Mouse (Mus musculus): ENCODE measurements around the gene Cdip1. TPM values are rescaled to one million over a fixed set of nuclear protein-coding genes. Genes with fewer than 3 reads are reported as not detected.
A peak's percentile ranks its signal among the peaks of the same experiment; 100 is the strongest.

Cdip1 gene
- polyA plus RNA-seq, 1 experiment from 2014 or later = 113 TPM

DNA sequence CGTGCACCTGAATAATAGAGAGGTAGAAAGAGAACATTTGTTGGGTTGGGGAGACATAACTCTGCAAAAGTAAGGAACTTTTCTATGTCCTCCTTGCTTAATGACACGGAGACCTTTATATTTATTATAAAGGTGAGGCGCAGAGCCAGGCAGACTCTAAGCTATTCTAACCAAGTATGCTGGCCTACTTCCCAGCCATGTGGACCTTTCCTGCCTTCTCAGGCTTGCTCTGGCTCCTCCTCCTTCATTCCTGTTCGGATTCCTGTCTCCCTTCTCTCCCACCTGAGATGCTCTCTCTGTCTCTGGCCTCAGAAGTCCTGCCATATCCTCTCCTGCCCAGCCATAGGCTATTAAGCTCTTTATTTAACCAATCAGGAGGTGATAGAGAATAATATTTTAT lies 64.8 kb downstream of the Cdip1 start:
- H3K4me1 ChIP-seq (ENCODE audit: insufficient read depth, low read length) = peaks cover 14% of the 10 kb centered on the region
- no peaks in the 10 kb centered on the region for H3K9me3 ChIP-seq (ENCODE audit: low read length)
- WGBS = 69% methylated on average over 4 of the region's 4 CpGs
- no peak overlapping the region for H3K27ac ChIP-seq (ENCODE audit: low read length)
- H3K9ac ChIP-seq (replicated peaks; ENCODE audit: low read length) = no peak overlapping the region
- H3K36me3 ChIP-seq (ENCODE audit: insufficient read depth, low read length) = no peaks in the 10 kb centered on the region
- no peak overlapping the region for H3K4me2 ChIP-seq (replicated peaks; ENCODE audit: low read depth, low read length)
- H3K27me3 ChIP-seq (ENCODE audit: insufficient read depth, low read length) = no peaks in the 10 kb centered on the region
- ATAC-seq (ENCODE audit: low FRiP score, low TSS enrichment) = no peak
- no peak overlapping the region for H3K4me3 ChIP-seq (ENCODE audit: low read length)

DNA sequence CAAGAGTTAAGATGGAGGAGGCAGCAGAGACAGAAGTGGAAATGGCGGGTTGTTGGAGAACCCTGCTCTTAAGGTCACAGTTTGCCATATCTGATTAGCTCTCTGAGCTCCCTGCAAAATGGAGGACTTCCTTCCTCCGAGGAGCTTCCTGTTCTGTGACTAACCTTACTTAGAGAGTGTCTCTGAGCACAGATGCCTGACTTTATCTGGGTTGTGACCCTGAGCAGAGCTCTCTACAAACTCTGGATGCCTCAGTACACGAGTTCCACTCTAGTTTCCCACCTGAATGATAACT lies 67.2 kb downstream of the Cdip1 start:
- Histone ChIP-seq H3K4me1 (ENCODE audit: insufficient read depth, low read length) (peaks cover 15% of the 10 kb centered on the region), H3K9me3 (ENCODE audit: low read length) (no peaks in the 10 kb centered on the region), H3K4me3 (ENCODE audit: low read length) (no peak overlapping the region), H3K36me3 (ENCODE audit: insufficient read depth, low read length) (no peaks in the 10 kb centered on the region), H3K4me2 (replicated peaks; ENCODE audit: low read depth, low read length) (no peak overlapping the region), H3K9ac (replicated peaks; ENCODE audit: low read length) (no peak overlapping the region), H3K27me3 (ENCODE audit: insufficient read depth, low read length) (no peaks in the 10 kb centered on the region), H3K27ac (ENCODE audit: low read length) (no peak overlapping the region)
- WGBS = 74% methylated on average over 3 of the region's 3 CpGs
- ATAC-seq (ENCODE audit: low FRiP score, low TSS enrichment) = no peak

DNA sequence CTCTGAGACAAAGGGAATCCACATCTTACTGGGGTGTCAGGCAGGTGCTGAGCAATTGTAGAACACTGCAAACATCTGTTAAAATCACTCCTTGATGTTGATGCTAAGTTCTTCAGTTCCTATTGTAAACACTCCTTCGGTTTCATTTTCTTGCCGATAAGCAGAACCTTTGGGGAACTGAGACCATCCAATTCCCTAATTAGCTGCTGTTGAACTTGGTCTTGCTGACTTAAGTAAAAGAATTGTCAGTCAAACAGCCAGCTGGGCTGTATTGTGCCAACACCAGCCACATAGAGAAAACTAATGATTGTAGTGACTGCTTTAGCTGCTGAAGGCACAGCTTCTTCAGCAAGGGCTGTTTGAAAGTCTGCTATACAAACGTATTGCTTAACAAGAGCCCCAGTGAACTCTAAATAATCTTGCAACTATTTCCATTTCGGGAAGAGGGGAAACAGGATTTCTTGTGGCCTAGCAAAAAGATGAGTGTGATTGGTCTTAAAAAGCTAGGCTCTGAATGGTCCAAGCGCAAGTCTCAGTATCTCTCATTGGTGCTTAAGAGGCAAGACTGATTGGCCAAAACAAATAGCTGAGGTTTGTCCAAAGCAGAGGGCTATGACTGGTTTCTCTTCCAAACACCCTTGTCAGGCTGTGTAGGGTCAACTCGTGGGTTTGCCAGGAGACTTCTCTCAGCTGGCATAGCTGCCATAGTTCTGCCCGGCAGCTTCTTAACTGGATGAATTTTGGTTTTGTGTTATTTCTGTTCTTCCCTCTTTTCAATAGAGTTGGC lies 67.8 kb downstream of the Cdip1 start:
- Histone ChIP-seq H3K4me1 (ENCODE audit: insufficient read depth, low read length) (peaks cover 15% of the 10 kb centered on the region), H3K9ac (replicated peaks; ENCODE audit: low read length) (no peak overlapping the region), H3K4me3 (ENCODE audit: low read length) (no peak overlapping the region), H3K27me3 (ENCODE audit: insufficient read depth, low read length) (no peaks in the 10 kb centered on the region), H3K27ac (ENCODE audit: low read length) (no peak overlapping the region), H3K4me2 (replicated peaks; ENCODE audit: low read depth, low read length) (no peak overlapping the region), H3K36me3 (ENCODE audit: insufficient read depth, low read length) (no peaks in the 10 kb centered on the region), H3K9me3 (ENCODE audit: low read length) (no peaks in the 10 kb centered on the region)
- no peak for ATAC-seq (ENCODE audit: low FRiP score, low TSS enrichment)
- WGBS = 63% methylated on average over 7 of the region's 7 CpGs

DNA sequence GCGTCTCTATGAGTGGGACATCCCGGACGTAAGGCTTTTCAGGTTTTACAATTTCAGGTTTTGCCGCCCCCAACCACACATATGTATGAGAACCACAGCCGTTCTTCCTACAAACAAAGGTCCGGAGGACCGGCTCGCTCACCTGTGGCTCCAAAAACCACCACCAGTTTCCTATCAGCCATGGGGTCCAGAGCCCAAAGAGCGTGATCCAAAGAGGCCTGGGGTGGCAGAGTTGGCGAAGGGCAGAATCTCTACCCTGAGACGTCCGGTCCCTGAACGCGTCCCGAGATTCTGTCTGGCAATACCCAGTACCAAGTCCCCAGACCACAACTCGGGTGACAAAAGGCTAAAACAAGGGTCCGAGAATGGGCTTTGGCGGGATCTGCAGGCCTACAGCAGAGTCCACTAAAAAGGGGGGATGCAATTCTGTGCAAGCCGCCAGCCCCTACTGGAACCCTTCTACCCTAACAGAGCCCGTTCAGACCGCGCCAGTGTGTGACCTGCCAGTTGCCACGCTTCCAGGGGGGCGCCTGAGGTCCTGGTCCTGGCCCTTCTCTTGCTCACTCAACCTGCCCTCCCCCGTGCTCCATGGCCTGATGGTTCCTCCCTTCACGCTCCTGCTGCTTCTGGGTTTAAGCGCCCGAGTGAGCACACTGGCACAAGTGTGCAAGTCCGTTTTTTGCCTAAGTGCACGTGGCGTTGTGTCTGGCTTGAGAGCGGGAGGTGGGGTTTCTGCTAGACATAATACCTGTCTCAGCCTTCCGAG lies 71.2 kb downstream of the Cdip1 start, which contains the start of gene Nmral1:
Gene Nmral1 (minus strand): TSS at position 604 of the 766 bp plus-strand sequence.
- H3K27ac ChIP-seq (ENCODE audit: low read length) = peak within 1 kb of the TSS; percentile 84
- H3K36me3 ChIP-seq (ENCODE audit: insufficient read depth, low read length) = peaks cover 21% of the 10 kb centered on the region
- peaks cover 10% of the 10 kb centered on the region for H3K4me1 ChIP-seq (ENCODE audit: insufficient read depth, low read length)
- H3K9ac ChIP-seq (replicated peaks; ENCODE audit: low read length) = peak within 1 kb of the TSS; percentile 84
- H3K27me3 ChIP-seq (ENCODE audit: insufficient read depth, low read length) = no peaks in the 10 kb centered on the region
- peak within 1 kb of the TSS; percentile 70 for H3K4me2 ChIP-seq (replicated peaks; ENCODE audit: low read depth, low read length)
- 8% methylated on average over 33 of the region's 33 CpGs for WGBS
- ATAC-seq (ENCODE audit: low FRiP score, low TSS enrichment) = peak; percentile 93
- peak within 1 kb of the TSS; percentile 80 for H3K4me3 ChIP-seq (ENCODE audit: low read length)
- H3K9me3 ChIP-seq (ENCODE audit: low read length) = no peaks in the 10 kb centered on the region

DNA sequence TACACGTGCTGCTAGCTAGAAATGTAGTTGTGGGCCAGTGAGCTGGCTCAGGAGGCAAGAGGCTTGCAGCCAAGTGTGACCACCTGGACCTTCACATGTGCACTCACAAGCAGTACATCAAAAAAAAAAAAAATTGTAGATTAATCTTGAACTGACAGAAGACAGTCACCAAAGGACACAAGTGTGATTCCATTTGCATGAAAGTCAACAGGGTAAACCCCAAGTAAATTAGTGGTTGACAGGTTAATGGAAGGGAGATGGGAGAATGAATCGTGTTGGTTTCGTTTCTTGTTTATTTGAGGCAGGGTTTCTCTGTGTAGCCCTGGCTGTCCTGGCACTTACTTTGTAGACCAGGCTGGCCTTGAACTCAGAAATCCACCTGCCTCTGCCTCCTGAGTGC lies 72.2 kb downstream of the Cdip1 start:
- no peak for ATAC-seq (ENCODE audit: low FRiP score, low TSS enrichment)
- Histone ChIP-seq H3K9me3 (ENCODE audit: low read length) (no peaks in the 10 kb centered on the region), H3K4me2 (replicated peaks; ENCODE audit: low read depth, low read length) (peak overlapping the region; percentile 70), H3K4me1 (ENCODE audit: insufficient read depth, low read length) (peaks cover 10% of the 10 kb centered on the region), H3K27ac (ENCODE audit: low read length) (no peak overlapping the region), H3K36me3 (ENCODE audit: insufficient read depth, low read length) (peaks cover 28% of the 10 kb centered on the region), H3K9ac (replicated peaks; ENCODE audit: low read length) (peak overlapping the region; percentile 84), H3K27me3 (ENCODE audit: insufficient read depth, low read length) (no peaks in the 10 kb centered on the region), H3K4me3 (ENCODE audit: low read length) (peak overlapping the region; percentile 80)
- 33% methylated on average over 3 of the region's 3 CpGs for WGBS

DNA sequence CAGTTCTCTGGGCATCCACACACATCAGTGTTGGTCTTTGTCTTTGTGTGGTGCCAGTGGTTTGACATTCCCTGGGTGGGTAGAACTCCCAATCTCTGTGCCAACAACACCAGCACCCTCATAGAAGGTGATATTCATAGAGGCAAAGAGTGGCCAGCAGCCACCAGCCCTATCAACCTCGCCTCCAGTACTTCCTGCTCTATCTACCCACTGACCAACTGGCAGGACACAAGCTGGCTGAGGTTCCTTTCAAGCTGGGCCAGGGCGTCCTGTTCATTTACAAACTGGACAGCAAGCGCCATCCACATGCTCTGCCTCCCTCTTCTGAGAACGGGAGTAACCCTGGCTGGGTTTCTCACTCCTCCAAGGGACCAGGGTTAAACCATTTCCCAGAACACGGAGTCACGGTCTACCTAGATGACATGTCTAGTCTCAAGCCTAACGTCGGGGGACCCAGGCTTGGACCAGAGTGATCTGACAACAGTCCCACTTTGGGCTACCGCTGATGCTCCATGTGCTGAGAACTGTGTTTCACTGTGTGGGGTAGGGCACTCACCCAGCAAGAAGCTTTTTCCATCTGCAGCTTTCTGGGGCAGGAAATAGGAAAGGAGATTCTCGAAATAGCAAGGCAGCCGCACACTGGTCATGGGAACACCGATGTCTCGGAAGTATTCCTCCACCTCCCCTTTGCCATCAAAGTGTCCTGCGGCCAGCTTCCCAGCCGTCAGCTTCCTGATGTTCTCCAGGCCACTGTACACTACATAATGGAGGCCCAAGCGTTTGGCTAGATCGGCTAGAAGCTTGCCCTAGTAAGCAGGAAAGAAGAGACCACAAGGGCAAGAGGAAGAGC lies 76.0 kb downstream of the Cdip1 start:
- WGBS = 88% methylated on average over 17 of the region's 17 CpGs
- H3K36me3 ChIP-seq (ENCODE audit: insufficient read depth, low read length) = peaks cover 50% of the 10 kb centered on the region

DNA sequence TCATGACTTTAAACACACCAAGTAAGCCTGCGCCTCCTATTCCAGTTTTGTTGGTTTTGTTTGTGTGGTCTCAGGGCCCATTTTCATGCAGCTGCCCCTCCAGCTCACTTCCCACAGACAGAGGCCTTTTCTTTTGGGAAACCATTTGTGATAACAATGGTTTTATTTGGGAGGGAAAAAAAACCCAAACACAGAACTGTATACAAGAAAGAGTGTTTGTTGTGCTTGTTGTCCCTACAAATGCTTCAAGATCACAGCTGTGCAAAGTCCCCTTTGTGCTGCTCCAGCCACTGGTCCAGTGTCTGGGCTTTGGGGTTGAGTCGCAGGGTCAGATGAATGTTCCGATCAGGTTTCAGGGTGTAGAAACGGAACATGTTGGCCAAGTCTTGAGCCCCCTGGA lies 78.9 kb downstream of the Cdip1 start:
- no peaks in the 10 kb centered on the region for H3K27me3 ChIP-seq (ENCODE audit: insufficient read depth, low read length)
- no peak overlapping the region for H3K27ac ChIP-seq (ENCODE audit: low read length)
- no peak overlapping the region for H3K4me2 ChIP-seq (replicated peaks; ENCODE audit: low read depth, low read length)
- ATAC-seq (ENCODE audit: low FRiP score, low TSS enrichment) = no peak
- 91% methylated on average over 4 of the region's 4 CpGs for WGBS
- H3K9ac ChIP-seq (replicated peaks; ENCODE audit: low read length) = no peak overlapping the region
- H3K9me3 ChIP-seq (ENCODE audit: low read length) = no peaks in the 10 kb centered on the region
- H3K4me3 ChIP-seq (ENCODE audit: low read length) = no peak overlapping the region
- peaks cover 75% of the 10 kb centered on the region for H3K36me3 ChIP-seq (ENCODE audit: insufficient read depth, low read length)
- H3K4me1 ChIP-seq (ENCODE audit: insufficient read depth, low read length) = no peaks in the 10 kb centered on the region

More for the DNA sequence above, 76.0 kb downstream of the Cdip1 start:
- Histone ChIP-seq H3K27ac (ENCODE audit: low read length) (no peak overlapping the region), H3K9me3 (ENCODE audit: low read length) (no peaks in the 10 kb centered on the region), H3K4me2 (replicated peaks; ENCODE audit: low read depth, low read length) (no peak overlapping the region), H3K9ac (replicated peaks; ENCODE audit: low read length) (no peak overlapping the region), H3K27me3 (ENCODE audit: insufficient read depth, low read length) (no peaks in the 10 kb centered on the region), H3K4me3 (ENCODE audit: low read length) (no peak overlapping the region), H3K4me1 (ENCODE audit: insufficient read depth, low read length) (peaks cover 7% of the 10 kb centered on the region)
- ATAC-seq (ENCODE audit: low FRiP score, low TSS enrichment) = no peak

DNA sequence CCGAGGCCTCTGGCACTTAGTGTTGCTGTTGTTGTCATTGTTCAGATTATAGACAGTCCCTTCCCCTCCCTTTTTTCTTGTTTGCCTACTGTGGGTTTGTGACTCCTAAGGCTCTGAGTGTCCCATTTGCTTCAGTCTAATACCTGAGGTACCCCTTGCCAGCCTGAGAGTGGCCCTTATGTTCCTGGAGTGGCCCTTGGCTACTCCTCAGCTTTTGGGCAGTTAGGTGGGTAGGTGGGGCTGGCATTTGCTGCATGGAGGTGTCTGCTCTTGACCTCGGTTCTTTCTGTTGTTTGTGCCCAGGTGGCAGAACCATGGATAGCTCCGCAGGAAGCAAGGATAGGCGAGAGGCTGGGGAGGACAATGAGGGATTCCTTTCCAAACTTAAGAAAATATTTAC lies 84.6 kb downstream of the Cdip1 start:
- Histone ChIP-seq H3K4me3 (ENCODE audit: low read length) (no peak overlapping the region), H3K27me3 (ENCODE audit: insufficient read depth, low read length) (no peaks in the 10 kb centered on the region), H3K36me3 (ENCODE audit: insufficient read depth, low read length) (peaks cover 76% of the 10 kb centered on the region), H3K9ac (replicated peaks; ENCODE audit: low read length) (no peak overlapping the region), H3K4me2 (replicated peaks; ENCODE audit: low read depth, low read length) (no peak overlapping the region), H3K9me3 (ENCODE audit: low read length) (no peaks in the 10 kb centered on the region), H3K4me1 (ENCODE audit: insufficient read depth, low read length) (no peaks in the 10 kb centered on the region), H3K27ac (ENCODE audit: low read length) (no peak overlapping the region)
- 55% methylated on average over 4 of the region's 4 CpGs for WGBS
- ATAC-seq (ENCODE audit: low FRiP score, low TSS enrichment) = no peak

DNA sequence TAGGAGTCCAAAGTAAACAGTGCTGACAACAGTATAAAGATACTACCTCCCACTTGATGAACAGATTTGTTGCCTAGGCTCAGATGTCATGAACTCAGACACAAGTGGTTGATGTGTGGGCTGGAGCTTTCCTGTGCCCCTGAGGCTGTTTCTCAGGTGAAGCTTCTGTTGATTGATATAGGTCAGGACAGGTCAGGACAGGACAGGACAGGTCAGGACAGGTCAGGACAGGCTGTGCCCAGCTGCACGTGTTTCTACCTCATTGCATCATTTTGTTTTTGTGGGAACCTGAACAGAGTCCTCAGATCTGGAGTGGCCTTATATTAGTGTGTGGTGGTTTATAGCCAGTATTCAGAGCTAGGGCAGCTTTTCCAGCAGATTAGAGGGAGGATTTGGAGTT lies 87.4 kb downstream of the Cdip1 start:
- Histone ChIP-seq H3K4me1 (ENCODE audit: insufficient read depth, low read length) (no peaks in the 10 kb centered on the region), H3K4me3 (ENCODE audit: low read length) (no peak overlapping the region), H3K9ac (replicated peaks; ENCODE audit: low read length) (no peak overlapping the region), H3K9me3 (ENCODE audit: low read length) (no peaks in the 10 kb centered on the region), H3K27ac (ENCODE audit: low read length) (no peak overlapping the region), H3K27me3 (ENCODE audit: insufficient read depth, low read length) (no peaks in the 10 kb centered on the region), H3K4me2 (replicated peaks; ENCODE audit: low read depth, low read length) (no peak overlapping the region), H3K36me3 (ENCODE audit: insufficient read depth, low read length) (peaks cover 84% of the 10 kb centered on the region)
- no peak for ATAC-seq (ENCODE audit: low FRiP score, low TSS enrichment)
- WGBS = 35% methylated on average over 1 of the region's 1 CpGs
